Mouse (Mus musculus) ES-E14 (cell line): ENCODE results near the gene Sertad1.

ENCODE experiments used
- CHD2 ChIP-seq: IDR thresholded peaks from 2 replicates; pipeline ENCODE4 v1.6.1; 2014; ENCODE audit warnings: mild to moderate bottlenecking, low read depth, low read length, inconsistent platforms
- HCFC1 ChIP-seq: IDR thresholded peaks from 2 replicates; pipeline ENCODE4 v1.6.1; 2012; ENCODE audit warnings: low read length, inconsistent platforms, borderline replicate concordance; ENCODE audit not compliant: insufficient read depth
- ZC3H11A ChIP-seq: IDR thresholded peaks from 2 replicates; pipeline ENCODE4 v1.6.1; 2012; ENCODE audit warnings: low read depth, mild to moderate bottlenecking, inconsistent platforms, low read length, borderline replicate concordance
- ZNF384 ChIP-seq: IDR thresholded peaks from 2 replicates; pipeline ENCODE4 v1.6.1; 2012; ENCODE audit warnings: low read depth, low read length, inconsistent platforms

DNA sequence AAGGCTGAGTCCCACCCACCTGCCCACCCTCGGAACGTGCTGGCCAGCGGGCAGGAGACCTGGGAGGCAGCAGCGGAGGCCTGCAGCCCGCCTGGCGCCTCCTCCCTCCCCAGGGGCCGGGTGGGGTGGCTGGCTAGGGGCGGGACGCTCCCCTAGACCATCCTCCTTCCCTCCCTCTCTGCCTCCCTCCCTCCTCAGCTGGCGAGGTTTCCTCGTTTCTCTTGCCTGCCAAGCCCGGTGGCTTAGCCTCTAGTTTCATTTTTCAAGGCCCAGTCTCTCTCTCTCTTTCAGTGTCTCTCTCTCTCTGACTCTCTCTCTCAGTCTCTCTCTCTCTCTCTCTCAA is 5.1 kb upstream of the Sertad1 start:
- TF ChIP-seq ZC3H11A: no peak
- TF ChIP-seq ZNF384: no peak
- no peak for TF ChIP-seq HCFC1
- no peak for TF ChIP-seq CHD2
